Mouse (Mus musculus): ENCODE results near the gene Csrp1. TPM values are rescaled to one million over a fixed set of nuclear protein-coding genes. Genes with fewer than 3 reads are reported as not detected.

Gene Csrp1
- total RNA-seq, 1 experiment from 2014 or later, result 52.1 TPM

Other genes starting within 250 kb of the Csrp1 start
- 16.4 and 20.0 TPM in 2 replicates for gene Nav1, start 112.8 kb upstream of the Csrp1 start, total RNA-seq (2021)
- gene Phlda3, start 46.1 kb downstream of the Csrp1 start, total RNA-seq (2021), result 31.3 and 35.1 TPM in 2 replicates
- gene Tnni1, start 59.4 kb downstream of the Csrp1 start, total RNA-seq (2021), result not detected in 2 replicates
- gene Lad1, start 98.5 kb downstream of the Csrp1 start, total RNA-seq (2021), result not detected in 2 replicates
- gene Tnnt2, start 116.3 kb downstream of the Csrp1 start, total RNA-seq (2021), result 0.95 and 2.2 TPM in 2 replicates
- not detected in 2 replicates for gene Pkp1, start 199.1 kb downstream of the Csrp1 start, total RNA-seq (2021)

All from adrenal gland, postnatal 25 days (tissue).